Mouse (Mus musculus): Measurements from ENCODE around the gene Mc1r. TPM values are rescaled to one million over a fixed set of nuclear protein-coding genes. Genes with fewer than 3 reads are reported as not detected.
"Not testable (repeated sequence)": the region's sequence is repeated elsewhere in the genome, so short reads cannot be mapped to it uniquely, and the experiment has no call there.

Gene Mc1r
- polyA plus RNA-seq, 1 experiment from 2014 or later = 0.11 TPM

GRCm38 (mm10) chr8:123450783-123451182, 43.9 kb downstream of the Mc1r start:
- Histone ChIP-seq H3K4me1 (ENCODE audit: control insufficient read depth, insufficient read depth, low read length) (no peaks in the 10 kb centered on the region), H3K36me3 (ENCODE audit: control insufficient read depth, insufficient read depth, low read length) (peaks cover 38% of the 10 kb centered on the region), H3K27me3 (replicated peaks; ENCODE audit: control insufficient read depth, insufficient read depth, low read length) (no peaks in the 10 kb centered on the region), H3K27ac (ENCODE audit: low read depth, low read length) (no peak overlapping the region), H3K4me3 (ENCODE audit: low read depth, low read length) (no peak overlapping the region), H3K4me2 (ENCODE audit: low read length) (no peak overlapping the region), H3K9me3 (replicated peaks; ENCODE audit: control insufficient read depth, low read length) (no peaks in the 10 kb centered on the region), H3K9ac (ENCODE audit: low read length) (no peak overlapping the region)
- ATAC-seq (no peak), DNase-seq (ENCODE audit: low spot score) (no peak)
- WGBS = 91% methylated on average over 5 of the region's 5 CpGs

- not testable (repeated sequence) for ATAC-seq; H3K9ac ChIP-seq (ENCODE audit: low read length); H3K9me3 ChIP-seq (replicated peaks; ENCODE audit: control insufficient read depth, low read length); H3K27ac ChIP-seq (ENCODE audit: low read depth, low read length); DNase-seq (ENCODE audit: low spot score); H3K4me2 ChIP-seq (ENCODE audit: low read length); H3K4me1 ChIP-seq (ENCODE audit: control insufficient read depth, insufficient read depth, low read length); H3K4me3 ChIP-seq (ENCODE audit: low read depth, low read length); H3K27me3 ChIP-seq (replicated peaks; ENCODE audit: control insufficient read depth, insufficient read depth, low read length)
- H3K36me3 ChIP-seq (ENCODE audit: control insufficient read depth, insufficient read depth, low read length) = peaks cover 46% of the 10 kb centered on the region
- WGBS = 94% methylated on average over 12 of the region's 12 CpGs
Observed at GRCm38 (mm10) chr8:123451747-123452146, 44.8 kb downstream of the Mc1r start.

GRCm38 (mm10) chr8:123452149-123452548, 45.2 kb downstream of the Mc1r start:
- Histone ChIP-seq H3K27ac (ENCODE audit: low read depth, low read length) (no peak overlapping the region), H3K4me1 (ENCODE audit: control insufficient read depth, insufficient read depth, low read length) (no peaks in the 10 kb centered on the region), H3K9ac (ENCODE audit: low read length) (no peak overlapping the region), H3K36me3 (ENCODE audit: control insufficient read depth, insufficient read depth, low read length) (peaks cover 45% of the 10 kb centered on the region), H3K9me3 (replicated peaks; ENCODE audit: control insufficient read depth, low read length) (no peaks in the 10 kb centered on the region), H3K27me3 (replicated peaks; ENCODE audit: control insufficient read depth, insufficient read depth, low read length) (no peaks in the 10 kb centered on the region), H3K4me3 (ENCODE audit: low read depth, low read length) (no peak overlapping the region), H3K4me2 (ENCODE audit: low read length) (no peak overlapping the region)
- ATAC-seq (no peak), DNase-seq (ENCODE audit: low spot score) (no peak)
- WGBS = 90% methylated on average over 4 of the region's 4 CpGs

GRCm38 (mm10) chr8:123453291-123453690, 46.4 kb downstream of the Mc1r start:
- 85% methylated on average over 7 of the region's 7 CpGs for WGBS
- Histone ChIP-seq H3K9ac (ENCODE audit: low read length) (no peak overlapping the region), H3K36me3 (ENCODE audit: control insufficient read depth, insufficient read depth, low read length) (peaks cover 54% of the 10 kb centered on the region), H3K4me3 (ENCODE audit: low read depth, low read length) (no peak overlapping the region), H3K4me2 (ENCODE audit: low read length) (no peak overlapping the region), H3K27ac (ENCODE audit: low read depth, low read length) (no peak overlapping the region), H3K4me1 (ENCODE audit: control insufficient read depth, insufficient read depth, low read length) (no peaks in the 10 kb centered on the region), H3K27me3 (replicated peaks; ENCODE audit: control insufficient read depth, insufficient read depth, low read length) (no peaks in the 10 kb centered on the region), H3K9me3 (replicated peaks; ENCODE audit: control insufficient read depth, low read length) (no peaks in the 10 kb centered on the region)
- no peak for ATAC-seq
- no peak for DNase-seq (ENCODE audit: low spot score)

GRCm38 (mm10) chr8:123453951-123454350, 47.0 kb downstream of the Mc1r start:
- H3K27me3 ChIP-seq (replicated peaks; ENCODE audit: control insufficient read depth, insufficient read depth, low read length) = no peaks in the 10 kb centered on the region
- 83% methylated on average over 5 of the region's 5 CpGs for WGBS
- no peak overlapping the region for H3K9ac ChIP-seq (ENCODE audit: low read length)
- no peak overlapping the region for H3K27ac ChIP-seq (ENCODE audit: low read depth, low read length)
- no peak overlapping the region for H3K4me3 ChIP-seq (ENCODE audit: low read depth, low read length)
- peaks cover 61% of the 10 kb centered on the region for H3K36me3 ChIP-seq (ENCODE audit: control insufficient read depth, insufficient read depth, low read length)
- DNase-seq (ENCODE audit: low spot score) (no peak), ATAC-seq (no peak)
- no peaks in the 10 kb centered on the region for H3K4me1 ChIP-seq (ENCODE audit: control insufficient read depth, insufficient read depth, low read length)
- H3K4me2 ChIP-seq (ENCODE audit: low read length) = no peak overlapping the region
- no peaks in the 10 kb centered on the region for H3K9me3 ChIP-seq (replicated peaks; ENCODE audit: control insufficient read depth, low read length)

GRCm38 (mm10) chr8:123454559-123454958, 47.7 kb downstream of the Mc1r start:
- 96% methylated on average over 6 of the region's 6 CpGs for WGBS
- no peak overlapping the region for H3K4me3 ChIP-seq (ENCODE audit: low read depth, low read length)
- H3K27me3 ChIP-seq (replicated peaks; ENCODE audit: control insufficient read depth, insufficient read depth, low read length) = no peaks in the 10 kb centered on the region
- no peak for DNase-seq (ENCODE audit: low spot score)
- no peak for ATAC-seq
- no peak overlapping the region for H3K4me2 ChIP-seq (ENCODE audit: low read length)
- H3K4me1 ChIP-seq (ENCODE audit: control insufficient read depth, insufficient read depth, low read length) = no peaks in the 10 kb centered on the region
- no peak overlapping the region for H3K27ac ChIP-seq (ENCODE audit: low read depth, low read length)
- H3K9ac ChIP-seq (ENCODE audit: low read length) = no peak overlapping the region
- no peaks in the 10 kb centered on the region for H3K9me3 ChIP-seq (replicated peaks; ENCODE audit: control insufficient read depth, low read length)
- H3K36me3 ChIP-seq (ENCODE audit: control insufficient read depth, insufficient read depth, low read length) = peaks cover 67% of the 10 kb centered on the region

Other genes with a start within 250 kb of the Mc1r start
- 0.33 and 0.93 TPM in 2 replicates for gene Sult5a1, start 248.8 kb upstream of the Mc1r start, polyA plus RNA-seq (2014; fragmentation: Nextera tagmentation; extraction: Ambion mirVana)
- not detected in 2 replicates for gene Dpep1, start 220.9 kb upstream of the Mc1r start, polyA plus RNA-seq (2014; fragmentation: Nextera tagmentation; extraction: Ambion mirVana)
- 180 and 200 TPM in 2 replicates for gene Chmp1a, start 194.3 kb upstream of the Mc1r start, polyA plus RNA-seq (2014; fragmentation: Nextera tagmentation; extraction: Ambion mirVana)
- 5.8 and 6.5 TPM in 2 replicates for gene Spata33, start 194.3 kb upstream of the Mc1r start, polyA plus RNA-seq (2014; fragmentation: Nextera tagmentation; extraction: Ambion mirVana)
- 41.1 and 43.1 TPM in 2 replicates for gene Cdk10, start 182.3 kb upstream of the Mc1r start, polyA plus RNA-seq (2014; fragmentation: Nextera tagmentation; extraction: Ambion mirVana)
- 2.4 and 4.1 TPM in 2 replicates for gene Spata2l, start 170.9 kb upstream of the Mc1r start, polyA plus RNA-seq (2014; fragmentation: Nextera tagmentation; extraction: Ambion mirVana)
- 14.7 and 18.5 TPM in 2 replicates for gene Zfp276, start 152.9 kb upstream of the Mc1r start, polyA plus RNA-seq (2014; fragmentation: Nextera tagmentation; extraction: Ambion mirVana)
- 31.9 and 41.5 TPM in 2 replicates for gene Vps9d1, start 152.8 kb upstream of the Mc1r start, polyA plus RNA-seq (2014; fragmentation: Nextera tagmentation; extraction: Ambion mirVana)
- gene Fanca, start 88.5 kb upstream of the Mc1r start, polyA plus RNA-seq (2014; fragmentation: Nextera tagmentation; extraction: Ambion mirVana) = 13.7 and 14.0 TPM in 2 replicates
- gene Spire2, start 74.4 kb upstream of the Mc1r start, polyA plus RNA-seq (2014; fragmentation: Nextera tagmentation; extraction: Ambion mirVana) = 13.7 and 20.2 TPM in 2 replicates
- 181 and 203 TPM in 2 replicates for gene Tcf25, start 33.4 kb upstream of the Mc1r start, polyA plus RNA-seq (2014; fragmentation: Nextera tagmentation; extraction: Ambion mirVana)
- 1,786 and 1,955 TPM in 2 replicates for gene Tubb3, start 4.3 kb downstream of the Mc1r start, polyA plus RNA-seq (2014; fragmentation: Nextera tagmentation; extraction: Ambion mirVana)
- gene Def8, start 16.4 kb downstream of the Mc1r start, polyA plus RNA-seq (2014; fragmentation: Nextera tagmentation; extraction: Ambion mirVana) = 44.3 and 48.4 TPM in 2 replicates
- 26.6 and 28.2 TPM in 2 replicates for gene Afg3l1, start 70.8 kb downstream of the Mc1r start, polyA plus RNA-seq (2014; fragmentation: Nextera tagmentation; extraction: Ambion mirVana)
- 94.2 and 104 TPM in 2 replicates for gene Dbndd1, start 108.4 kb downstream of the Mc1r start, polyA plus RNA-seq (2014; fragmentation: Nextera tagmentation; extraction: Ambion mirVana)
- 39.1 and 43.9 TPM in 2 replicates for gene Gas8, start 111.7 kb downstream of the Mc1r start, polyA plus RNA-seq (2014; fragmentation: Nextera tagmentation; extraction: Ambion mirVana)
- gene Rhou, start 246.8 kb downstream of the Mc1r start, polyA plus RNA-seq (2014; fragmentation: Nextera tagmentation; extraction: Ambion mirVana) = 7.1 and 7.2 TPM in 2 replicates

Data from forebrain, embryonic 14.5 days (tissue).